Mouse (Mus musculus): ENCODE measurements around the gene Nckap5l.

GRCm38 (mm10) chr15:99393386-99394252, 63.9 kb downstream of the Nckap5l start:
- TF ChIP-seq CTCF (IDR thresholded peaks at IDR 0.05; ENCODE audit: insufficient read depth, low read depth, low read length): no peak
- no peak for TF ChIP-seq POLR2A (IDR thresholded peaks at IDR 0.05; ENCODE audit: insufficient read depth, low read depth, low read length)

All from olfactory bulb, adult 2 months (tissue).